Mouse (Mus musculus) embryo, embryonic 10 days (tissue): ENCODE data around the gene Tmcc3.

Source experiments
- DNase-seq: peaks from one replicate; pipeline ENCODE4 v3.0.0-alpha.2; 2015; ENCODE audit warnings: low spot score

The Tmcc3 gene

DNA sequence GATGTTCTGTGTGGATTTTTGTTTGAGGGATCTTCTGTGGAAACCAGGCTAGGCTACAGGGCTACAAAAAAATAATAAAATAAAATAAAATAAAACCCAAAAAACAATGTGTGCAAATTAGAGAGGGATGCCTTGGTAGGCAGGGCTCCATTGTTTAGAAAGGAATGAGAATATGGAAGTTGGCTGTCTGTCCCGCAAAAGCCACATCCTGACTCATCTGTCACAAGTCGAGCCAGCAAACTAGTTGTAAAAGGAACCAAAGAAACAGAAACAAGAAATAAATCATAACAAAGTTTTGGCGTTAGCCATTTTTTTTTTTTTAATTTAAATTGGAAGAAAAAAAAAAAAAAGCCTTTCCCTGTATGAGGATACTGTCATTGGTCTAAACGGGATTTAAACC, 105.9 kb downstream of the Tmcc3 start:
- no peak for DNase-seq

- peak; percentile 48 for DNase-seq
Measured at GRCm38 (mm10) chr10:94426000-94426920, 114.5 kb downstream of the Tmcc3 start.

DNA sequence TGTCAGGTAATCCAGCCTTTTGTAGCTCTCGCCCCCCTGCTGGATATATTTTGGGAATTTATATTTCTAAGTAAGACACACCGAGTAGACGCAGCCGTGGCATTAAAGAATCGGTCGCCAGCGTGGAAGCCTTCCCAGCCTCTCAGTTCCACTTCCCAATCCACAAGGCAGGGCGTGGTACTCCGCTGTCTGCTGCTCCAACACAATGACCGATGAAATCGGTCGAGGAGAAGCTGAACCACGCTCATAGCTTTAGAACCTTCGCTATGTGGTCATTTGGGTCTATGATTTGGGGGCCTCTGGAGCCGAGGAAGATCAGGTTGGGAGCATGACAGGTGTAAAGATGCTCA, 115.1 kb downstream of the Tmcc3 start:
- no peak for DNase-seq

- DNase-seq, result no peak
Measured at GRCm38 (mm10) chr10:94428186-94428942, 116.6 kb downstream of the Tmcc3 start.

GRCm38 (mm10) chr10:94430566-94430965, 118.8 kb downstream of the Tmcc3 start:
- no peak for DNase-seq

GRCm38 (mm10) chr10:94432933-94433332, 121.2 kb downstream of the Tmcc3 start:
- DNase-seq, result no peak

DNA sequence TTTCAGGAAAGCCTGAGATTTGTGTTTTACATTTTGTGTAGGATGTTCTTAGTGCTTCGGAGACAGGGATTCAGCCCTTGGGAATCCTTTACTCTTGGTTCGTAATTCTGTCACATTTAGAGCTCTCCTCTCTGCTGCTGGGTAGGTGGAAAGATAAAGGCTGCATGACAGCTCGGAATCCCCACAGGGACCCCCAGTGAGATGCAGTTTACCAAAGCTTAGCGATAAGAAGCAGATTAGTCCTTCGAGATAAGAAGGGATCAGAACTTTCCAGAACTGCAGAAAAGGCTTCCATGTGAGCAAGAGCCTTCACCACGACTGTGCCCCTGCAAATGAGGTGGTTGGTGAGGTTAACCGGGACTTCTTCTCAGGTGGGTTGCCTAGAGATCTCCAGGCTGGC, 122.2 kb downstream of the Tmcc3 start:
- DNase-seq, result no peak

GRCm38 (mm10) chr10:94442725-94443124, 131.0 kb downstream of the Tmcc3 start:
- DNase-seq, result no peak

GRCm38 (mm10) chr10:94443453-94443852, 131.7 kb downstream of the Tmcc3 start:
- DNase-seq, result no peak

GRCm38 (mm10) chr10:94445192-94445591, 133.4 kb downstream of the Tmcc3 start:
- DNase-seq, result no peak

- no peak for DNase-seq
Measured at GRCm38 (mm10) chr10:94446379-94447008, 134.7 kb downstream of the Tmcc3 start.

DNA sequence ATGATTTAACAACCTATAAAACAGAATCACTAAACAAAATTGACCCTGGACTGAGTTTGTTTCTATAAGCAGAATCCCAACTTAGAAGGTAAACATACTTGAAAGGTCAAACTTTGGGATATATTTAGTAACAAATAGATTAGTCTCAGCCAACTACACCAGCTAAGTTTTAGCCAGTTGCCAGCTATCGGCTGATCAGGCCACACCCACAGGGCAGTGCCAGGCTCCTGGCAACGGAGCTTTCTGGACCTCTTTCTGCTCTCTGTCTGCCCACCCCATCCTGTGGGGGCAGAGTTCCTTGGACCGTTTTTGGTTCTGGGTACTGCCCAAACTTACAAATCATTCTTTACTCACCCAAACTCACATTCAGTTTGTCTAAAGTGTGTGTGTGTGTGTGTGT, 137.9 kb downstream of the Tmcc3 start:
- DNase-seq, result no peak

- DNase-seq, result no peak
Measured at GRCm38 (mm10) chr10:94450781-94451180, 139.0 kb downstream of the Tmcc3 start.

DNA sequence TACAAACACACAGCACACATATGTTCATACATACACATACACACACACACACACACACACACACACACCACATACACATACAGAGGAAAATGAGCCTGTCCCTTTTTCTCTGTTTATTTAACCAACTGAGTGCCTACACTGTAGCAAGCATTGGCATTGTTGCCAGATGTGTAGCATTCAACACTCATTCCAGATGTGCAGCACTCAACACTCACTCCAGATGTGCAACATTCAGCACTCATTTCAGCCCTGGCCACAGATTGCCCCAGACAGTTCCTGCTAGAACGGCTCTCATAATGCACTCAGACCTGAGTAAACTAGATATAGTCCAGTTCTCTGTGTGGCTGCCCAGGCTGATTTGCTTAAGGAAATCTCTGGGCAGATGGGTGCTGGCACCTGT, 145.7 kb downstream of the Tmcc3 start:
- no peak for DNase-seq

GRCm38 (mm10) chr10:94458690-94459089, 146.9 kb downstream of the Tmcc3 start:
- DNase-seq, result peak; percentile 62

- no peak for DNase-seq
Measured at GRCm38 (mm10) chr10:94461378-94461777, 149.6 kb downstream of the Tmcc3 start.

DNA sequence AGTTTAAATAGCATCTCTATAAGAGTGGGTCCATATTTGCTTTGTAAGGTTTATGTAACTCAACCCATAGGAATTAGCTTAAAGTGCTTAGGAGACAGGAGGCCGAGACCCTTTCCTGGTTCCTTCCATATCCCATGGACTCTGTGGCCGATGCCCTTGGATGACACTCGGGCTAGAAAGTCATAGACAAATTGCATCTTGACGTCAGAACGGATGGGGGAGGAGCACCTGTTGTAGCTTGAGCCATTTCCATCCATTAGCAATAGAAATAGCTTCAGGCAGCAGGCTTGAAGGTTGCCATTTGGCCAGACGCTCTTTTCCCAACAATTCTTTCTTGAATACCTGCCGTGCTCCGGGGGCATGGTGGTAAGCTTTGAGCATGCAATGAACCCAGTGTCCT, 150.1 kb downstream of the Tmcc3 start:
- DNase-seq, result no peak

DNA sequence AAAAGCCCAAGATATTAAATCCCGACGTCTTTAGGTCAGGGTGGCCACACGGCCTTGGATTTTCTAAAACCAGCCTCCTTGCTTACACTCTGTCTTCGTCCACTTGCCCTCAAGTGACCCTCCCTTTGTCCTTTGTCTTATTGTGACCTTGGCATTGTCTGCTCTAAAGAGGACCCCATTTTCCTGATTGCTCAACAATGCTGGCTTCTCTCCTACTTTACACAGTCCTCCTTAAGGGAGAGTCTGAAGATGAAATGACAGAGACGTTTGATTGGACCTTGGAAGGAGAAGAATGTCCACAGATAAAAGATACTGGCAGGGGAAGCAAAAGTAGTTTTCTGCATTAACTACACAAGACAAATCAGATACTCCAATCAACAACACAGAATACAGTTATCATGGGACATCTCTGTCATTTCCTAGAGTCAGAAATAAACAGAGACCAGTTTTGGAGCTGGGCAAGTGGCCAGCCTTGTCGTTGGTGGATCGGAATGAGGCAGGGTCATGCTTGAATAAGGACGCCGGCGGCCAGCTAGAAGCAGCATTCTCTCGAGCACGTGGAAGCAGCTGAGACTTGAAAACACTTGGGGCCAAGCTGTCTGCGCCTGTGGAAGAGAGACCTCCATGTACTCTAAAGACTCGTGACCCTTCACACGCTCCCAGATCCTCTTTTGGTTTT, 150.8 kb downstream of the Tmcc3 start:
- DNase-seq, result no peak

DNA sequence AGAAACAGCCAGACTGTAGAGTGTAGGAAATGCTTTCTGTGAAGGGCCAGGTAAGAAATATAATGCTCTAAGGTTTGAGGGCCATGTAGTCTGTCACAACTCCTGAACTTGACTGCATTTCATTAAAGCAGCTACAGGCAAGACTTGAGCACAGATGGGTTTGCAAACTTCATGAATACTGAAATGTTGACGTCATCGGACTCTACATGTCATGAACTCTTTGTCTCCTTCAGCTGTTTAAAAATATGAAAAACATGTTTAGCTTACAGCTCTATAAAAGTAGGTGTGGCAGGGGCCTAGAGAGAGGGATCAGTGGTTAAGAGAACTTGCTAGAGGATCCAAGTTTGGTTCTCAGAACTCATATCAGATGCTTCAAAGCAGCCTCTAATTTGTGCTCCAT, 151.7 kb downstream of the Tmcc3 start:
- DNase-seq, result no peak

GRCm38 (mm10) chr10:94465646-94466045, 153.9 kb downstream of the Tmcc3 start:
- DNase-seq, result no peak

- no peak for DNase-seq
Measured at GRCm38 (mm10) chr10:94466313-94466712, 154.6 kb downstream of the Tmcc3 start.

DNA sequence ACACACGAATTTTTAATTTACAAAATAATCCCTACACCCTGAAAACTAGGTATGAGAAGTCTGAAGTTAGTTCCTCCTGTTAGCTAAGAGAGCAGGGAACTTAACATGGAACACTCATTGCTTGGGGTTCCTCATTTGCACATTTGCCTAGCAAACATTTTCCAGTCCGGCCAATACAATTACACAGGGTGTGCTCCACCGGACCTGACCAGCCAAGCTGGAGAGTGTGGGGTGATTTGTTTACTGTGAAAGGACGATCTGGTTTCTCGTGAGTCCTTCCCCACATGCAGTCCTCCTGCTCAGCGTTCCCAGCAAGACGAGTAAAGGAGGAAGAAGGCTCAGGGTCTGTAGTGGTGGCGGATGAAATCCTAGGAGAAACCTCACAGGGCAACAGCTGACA, 159.7 kb downstream of the Tmcc3 start:
- no peak for DNase-seq
